Mouse (Mus musculus) left cerebral cortex, postnatal 36 days (tissue): ENCODE data around the gene Dr1. TPM values are rescaled to one million over a fixed set of nuclear protein-coding genes. Genes with fewer than 3 reads are reported as not detected.

Experiments used
- total RNA-seq, 2 experiments: library from RNA; stranded (reverse); gene quantifications; 2 replicates each; pipeline ENCODE4 v1.2.3; 2021

The Dr1 gene
- total RNA-seq, 2 experiments from 2014 or later: 32.0 to 32.2 TPM

Other genes starting within 250 kb of the Dr1 start
- gene Mtf2, start 203.2 kb upstream of the Dr1 start, total RNA-seq: 10 to 100 TPM; 43.1 to 65.6 TPM
- 10 to 100 TPM; 25.2 to 27.5 TPM for gene Tmed5, start 136.3 kb upstream of the Dr1 start, total RNA-seq
- gene Ccdc18, start 136.0 kb upstream of the Dr1 start, total RNA-seq: 1 to 10 TPM; 1.3 to 1.6 TPM
- gene Pigg, start 43.7 kb downstream of the Dr1 start, total RNA-seq: 10 to 100 TPM; 10.8 to 13.2 TPM
- 10 to 100 TPM; 62.2 to 69.6 TPM for gene Gm42517, start 99.0 kb downstream of the Dr1 start, total RNA-seq
- gene Pde6b, start 119.5 kb downstream of the Dr1 start, total RNA-seq: under 1 TPM; 0.30 to 0.36 TPM
- gene Atp5k, start 165.6 kb downstream of the Dr1 start, total RNA-seq: 100 to 1,000 TPM; 230 to 258 TPM
- gene Mfsd7a, start 180.0 kb downstream of the Dr1 start, total RNA-seq: under 1 TPM; 0.94 to 0.97 TPM
- gene Pcgf3, start 192.3 kb downstream of the Dr1 start, total RNA-seq: 10 to 100 TPM; 51.8 to 56.5 TPM